Comparison of ENCODE assay signal across 17 mouse cellular contexts in genomic region chr5:43645020-43645419, GRCm38 (mm10).
"Had no signal": no experiment of that assay in that cellular context is flagged by ENCODE, and none has a peak within 500 bp of the region (broad histone marks: within the 10 kb centered on the region; RNA-seq: fewer than 3 reads in every experiment).

No protein-coding gene starts in this region.

- H3K36me3 ChIP-seq: limb, embryonic 15.5 days; liver, embryonic 12.5 days; midbrain, embryonic 10.5 days; neural tube, embryonic 13.5 days had no signal

- H3K9ac ChIP-seq: limb, embryonic 15.5 days; liver, embryonic 12.5 days; lung, embryonic 14.5 days; neural tube, embryonic 13.5 days had no signal

- H3K4me3 ChIP-seq: layer of hippocampus, adult 2 months; limb, embryonic 15.5 days; liver, embryonic 12.5 days; midbrain, embryonic 10.5 days; neural tube, embryonic 13.5 days had no signal

- H3K9me3 ChIP-seq: limb, embryonic 15.5 days; liver, embryonic 12.5 days; midbrain, embryonic 10.5 days; neural tube, embryonic 13.5 days had no signal

- ATAC-seq: liver, embryonic 12.5 days had no signal

- H3K4me1 ChIP-seq: limb, embryonic 15.5 days; liver, embryonic 12.5 days; midbrain, embryonic 10.5 days; neural tube, embryonic 13.5 days had no signal

- H3K4me2 ChIP-seq: limb, embryonic 15.5 days; liver, embryonic 12.5 days; lung, embryonic 14.5 days; neural tube, embryonic 13.5 days had no signal

- H3K27ac ChIP-seq: layer of hippocampus, adult 2 months; limb, embryonic 15.5 days; liver, embryonic 12.5 days; midbrain, embryonic 10.5 days; neural tube, embryonic 13.5 days had no signal

- H3K27me3 ChIP-seq: limb, embryonic 15.5 days; liver, embryonic 12.5 days; neural tube, embryonic 13.5 days had no signal

- DNase-seq: kidney, adult 8-10 months; kidney, postnatal 10 days; kidney, postnatal 4 days; lung, embryonic 14.5 days; lung, postnatal 10 days; lung, postnatal 4 days; midbrain, embryonic 14.5 days; retina, postnatal 1 day; right cerebral cortex, postnatal 4 days; spleen, adult 18-20 months; thymus, adult 18-20 months; thymus, postnatal 14 days had no signal
